Mouse (Mus musculus) heart, postnatal 25 days (tissue): ENCODE measurements around the gene Tmem114. TPM values are rescaled to one million over a fixed set of nuclear protein-coding genes. Genes with fewer than 3 reads are reported as not detected.

Source experiments
- DNase-seq: peaks from one replicate; pipeline ENCODE4 v3.0.0; 2022; ENCODE audit warnings: low spot score
- intact Hi-C: fragments of 180-260 bp; cut with DNase I; formaldehyde crosslinking; loops from one replicate; pipeline ENCODE4 v1.15.1; 2025
- total RNA-seq, 2 experiments: library from RNA; stranded (reverse); gene quantifications; 2 replicates each; pipeline ENCODE4 v1.2.3; 2021

The Tmem114 gene
- total RNA-seq, 2 experiments from 2014 or later: not detected

GRCm38 (mm10) chr16:8413441-8413840, 11.5 kb downstream of the Tmem114 start:
- no peak for DNase-seq
- intact Hi-C loops: loop anchor here (2.0 to 10.0 kb wide), 4 partner anchors 79 to 455 kb away; no protein-coding TSS in a partner anchor

GRCm38 (mm10) chr16:8412213-8412612, 12.7 kb downstream of the Tmem114 start:
- DNase-seq: no peak
- intact Hi-C loops: loop anchor here (2.0 to 10.0 kb wide), 4 partner anchors 80 to 457 kb away; no protein-coding TSS in a partner anchor

GRCm38 (mm10) chr16:8409197-8409596, 15.7 kb downstream of the Tmem114 start:
- intact Hi-C loops: no loop called here
- DNase-seq: no peak

- intact Hi-C loops: no loop called here
- DNase-seq: no peak
Measured at GRCm38 (mm10) chr16:8406708-8407107, 18.2 kb downstream of the Tmem114 start.

- no peak for DNase-seq
- intact Hi-C loops: no loop called here
Measured at GRCm38 (mm10) chr16:8402663-8403062, 22.3 kb downstream of the Tmem114 start.

- no peak for DNase-seq
- intact Hi-C loops: no loop called here
Measured at GRCm38 (mm10) chr16:8401171-8401955, 23.6 kb downstream of the Tmem114 start.

- intact Hi-C loops: no loop called here
- no peak for DNase-seq
Measured at GRCm38 (mm10) chr16:8399868-8400267, 25.1 kb downstream of the Tmem114 start.

GRCm38 (mm10) chr16:8394946-8395345, 30.0 kb downstream of the Tmem114 start:
- intact Hi-C loops: no loop called here
- DNase-seq: no peak

- no peak for DNase-seq
- intact Hi-C loops: no loop called here
Measured at GRCm38 (mm10) chr16:8388491-8388890, 36.4 kb downstream of the Tmem114 start.

GRCm38 (mm10) chr16:8386386-8386785, 38.5 kb downstream of the Tmem114 start:
- no peak for DNase-seq

GRCm38 (mm10) chr16:8385679-8386078, 39.3 kb downstream of the Tmem114 start:
- DNase-seq: no peak
- intact Hi-C loops: no loop called here

More at GRCm38 (mm10) chr16:8386386-8386785, 38.5 kb downstream of the Tmem114 start:
- intact Hi-C loops: no loop called here

- intact Hi-C loops: no loop called here
- no peak for DNase-seq
Measured at GRCm38 (mm10) chr16:8384772-8385171, 40.2 kb downstream of the Tmem114 start.

GRCm38 (mm10) chr16:8383396-8383795, 41.5 kb downstream of the Tmem114 start:
- no peak for DNase-seq
- intact Hi-C loops: no loop called here

- intact Hi-C loops: no loop called here
- no peak for DNase-seq
Measured at GRCm38 (mm10) chr16:8363066-8363465, 61.9 kb downstream of the Tmem114 start.

Other genes with a start within 250 kb of the Tmem114 start
- gene Mettl22, start 45.7 kb upstream of the Tmem114 start, total RNA-seq: 10 to 100 TPM; 28.6 to 33.1 TPM
- 1 to 10 TPM; 5.5 to 5.6 TPM for gene Abat, start 88.3 kb upstream of the Tmem114 start, total RNA-seq
- 10 to 100 TPM; 29.8 to 30.8 TPM for gene Pmm2, start 212.5 kb upstream of the Tmem114 start, total RNA-seq
- 10 to 100 TPM; 17.0 to 18.0 TPM for gene Tmem186, start 212.6 kb upstream of the Tmem114 start, total RNA-seq
- gene Carhsp1, start 247.0 kb upstream of the Tmem114 start, total RNA-seq: 10 to 100 TPM; 17.6 to 20.9 TPM